Mouse (Mus musculus): ENCODE measurements at regions not wholly inside any gene's neighbourhood (a gene's known extent, or its start where the extent isn't known, plus 50 kb on each side); places are given as distances from the start of the nearest gene placed in this dataset.

- TF ChIP-seq CTCF (IDR thresholded peaks at IDR 0.05; ENCODE audit: control insufficient read depth, insufficient read depth, insufficient replicate concordance, low read depth, low read length) (no peak), POLR2A (IDR thresholded peaks at IDR 0.05; ENCODE audit: control insufficient read depth, low read depth, low read length) (no peak)
Measured at GRCm38 (mm10) chr14:99584144-99584543, 285.7 kb downstream of the Klf5 start.
